Mouse (Mus musculus): ENCODE data around the gene Naa40. TPM values are rescaled to one million over a fixed set of nuclear protein-coding genes. Genes with fewer than 3 reads are reported as not detected.

Naa40 gene
- polyA plus RNA-seq, 1 experiment from 2014 or later: 56.9 TPM

GRCm38 (mm10) chr19:7189026-7189425 is 52.0 kb downstream of the Naa40 start:
- no peak overlapping the region for H3K4me3 ChIP-seq
- H3K4me2 ChIP-seq: no peak overlapping the region
- no peak overlapping the region for H3K9ac ChIP-seq
- H3K27me3 ChIP-seq: peaks cover 29% of the 10 kb centered on the region
- peaks cover 31% of the 10 kb centered on the region for H3K4me1 ChIP-seq
- H3K9me3 ChIP-seq: no peaks in the 10 kb centered on the region
- no peak overlapping the region for H3K27ac ChIP-seq
- no peaks in the 10 kb centered on the region for H3K36me3 ChIP-seq
- no peak for ATAC-seq (ENCODE audit: insufficient number of reproducible peaks, insufficient read depth, low FRiP score, low TSS enrichment, low read depth)
- WGBS: 78% methylated on average over 4 of the region's 4 CpGs

GRCm38 (mm10) chr19:7187157-7187556 is 53.8 kb downstream of the Naa40 start:
- Histone ChIP-seq H3K36me3 (no peaks in the 10 kb centered on the region), H3K9me3 (no peaks in the 10 kb centered on the region), H3K4me2 (no peak overlapping the region), H3K27me3 (peaks cover 38% of the 10 kb centered on the region), H3K9ac (0 out of 2 replicates have a peak overlapping the region, but pooled peaks have one; percentile 46), H3K27ac (peak overlapping the region; percentile 22; the same call in 1 of the 2 replicates), H3K4me3 (no peak overlapping the region), H3K4me1 (peaks cover 43% of the 10 kb centered on the region)
- ATAC-seq (ENCODE audit: insufficient number of reproducible peaks, insufficient read depth, low FRiP score, low TSS enrichment, low read depth): no peak
- WGBS: 48% methylated on average over 5 of the region's 5 CpGs

DNA sequence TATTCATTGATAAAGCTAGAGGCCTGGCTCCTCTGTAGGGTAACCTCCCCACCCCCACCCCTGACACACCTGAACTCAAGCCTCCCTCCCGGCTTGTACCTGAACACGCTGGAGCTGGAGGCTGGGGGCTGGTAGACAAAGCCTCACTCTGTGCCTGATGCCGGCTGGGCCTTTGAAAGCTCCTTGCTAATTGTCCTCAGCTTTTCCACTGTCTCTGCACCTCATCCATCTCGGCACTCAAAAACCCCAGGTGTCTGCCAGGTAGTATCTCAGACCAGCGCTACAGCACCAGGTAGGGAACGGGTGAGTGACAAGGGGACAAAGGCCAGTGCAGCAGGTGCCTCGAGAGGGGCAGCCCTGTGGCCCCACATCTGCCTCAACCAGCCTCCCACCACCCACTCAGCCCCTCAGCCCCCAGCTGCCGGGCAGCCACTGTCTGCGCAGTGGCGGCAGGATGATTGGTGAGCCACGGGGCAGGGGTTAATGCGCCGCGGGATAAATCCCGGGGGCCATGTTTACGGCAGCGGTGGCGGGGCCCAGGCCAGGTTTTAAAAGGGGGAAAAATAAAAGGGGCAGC is 55.2 kb downstream of the Naa40 start:
- H3K27ac ChIP-seq: no peak overlapping the region
- no peak overlapping the region for H3K4me2 ChIP-seq
- H3K4me3 ChIP-seq: no peak overlapping the region
- peaks cover 46% of the 10 kb centered on the region for H3K4me1 ChIP-seq
- H3K27me3 ChIP-seq: peaks cover 41% of the 10 kb centered on the region
- H3K36me3 ChIP-seq: no peaks in the 10 kb centered on the region
- no peak overlapping the region for H3K9ac ChIP-seq
- no peak for ATAC-seq (ENCODE audit: insufficient number of reproducible peaks, insufficient read depth, low FRiP score, low TSS enrichment, low read depth)
- H3K9me3 ChIP-seq: no peaks in the 10 kb centered on the region
- 8% methylated on average over 18 of the region's 18 CpGs for WGBS

- no peak overlapping the region for H3K4me3 ChIP-seq
- H3K9ac ChIP-seq: peak overlapping the region; percentile 21; the same call in 1 of the 2 replicates
- ATAC-seq (ENCODE audit: insufficient number of reproducible peaks, insufficient read depth, low FRiP score, low TSS enrichment, low read depth): no peak
- H3K27ac ChIP-seq: no peak overlapping the region
- H3K27me3 ChIP-seq: peaks cover 44% of the 10 kb centered on the region
- H3K4me1 ChIP-seq: peaks cover 50% of the 10 kb centered on the region
- no peaks in the 10 kb centered on the region for H3K9me3 ChIP-seq
- no peaks in the 10 kb centered on the region for H3K36me3 ChIP-seq
- no peak overlapping the region for H3K4me2 ChIP-seq
- WGBS: 55% methylated on average over 4 of the region's 4 CpGs
These were observed 55.9 kb downstream of the Naa40 start for GRCm38 (mm10) chr19:7185059-7185458.

GRCm38 (mm10) chr19:7183419-7183818 is 57.6 kb downstream of the Naa40 start:
- Histone ChIP-seq H3K36me3 (no peaks in the 10 kb centered on the region), H3K27ac (peak overlapping the region; percentile 85), H3K4me1 (peaks cover 58% of the 10 kb centered on the region), H3K9ac (no peak overlapping the region), H3K9me3 (no peaks in the 10 kb centered on the region), H3K27me3 (peaks cover 48% of the 10 kb centered on the region), H3K4me2 (0 out of 2 replicates have a peak overlapping the region, but pooled peaks have one; percentile 0), H3K4me3 (no peak overlapping the region)
- 53% methylated on average over 11 of the region's 11 CpGs for WGBS
- ATAC-seq (ENCODE audit: insufficient number of reproducible peaks, insufficient read depth, low FRiP score, low TSS enrichment, low read depth): no peak

DNA sequence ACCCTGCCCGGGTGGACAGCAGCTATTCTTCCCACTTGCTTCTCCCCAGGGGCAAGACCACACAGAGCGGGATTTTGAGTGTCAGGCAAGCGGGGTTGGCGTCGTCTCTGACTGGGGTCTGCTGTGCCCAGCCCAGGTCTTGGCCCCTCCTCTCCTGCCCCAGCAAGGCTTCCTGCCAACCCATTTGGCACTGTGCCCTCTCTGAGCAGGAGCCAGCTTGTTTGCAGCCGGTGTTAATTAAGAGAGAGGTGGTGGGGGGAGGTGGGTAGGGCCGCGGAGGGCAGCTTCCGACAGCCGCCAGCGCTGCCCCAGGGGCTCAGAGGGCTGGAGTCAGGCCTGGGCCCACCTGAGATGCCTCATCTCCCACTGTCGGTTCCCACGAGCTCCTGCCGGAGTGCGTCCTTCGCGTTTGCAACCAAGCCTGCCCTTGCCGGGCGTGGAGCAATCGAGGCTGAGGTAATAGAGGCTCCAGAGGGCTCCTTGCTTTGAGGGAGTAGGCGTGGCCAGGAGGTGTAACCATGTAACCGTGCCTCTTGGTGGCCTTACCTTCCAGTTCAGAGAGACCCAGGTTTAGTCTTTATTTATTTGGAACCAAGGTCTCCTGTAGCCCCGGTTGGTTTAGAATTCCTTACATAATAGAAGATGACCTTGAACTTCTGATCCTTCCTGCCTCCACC is 58.6 kb downstream of the Naa40 start:
- ATAC-seq (ENCODE audit: insufficient number of reproducible peaks, insufficient read depth, low FRiP score, low TSS enrichment, low read depth): peak; percentile 76
- H3K9ac ChIP-seq: peak overlapping the region; percentile 40; the same call in 1 of the 2 replicates
- no peaks in the 10 kb centered on the region for H3K9me3 ChIP-seq
- H3K27ac ChIP-seq: peak overlapping the region; percentile 85
- peak overlapping the region; percentile 13 for H3K4me3 ChIP-seq
- 1% methylated on average over 23 of the region's 23 CpGs for WGBS
- H3K4me2 ChIP-seq: peak overlapping the region; percentile 55
- no peaks in the 10 kb centered on the region for H3K36me3 ChIP-seq
- H3K27me3 ChIP-seq: peaks cover 48% of the 10 kb centered on the region
- peaks cover 68% of the 10 kb centered on the region for H3K4me1 ChIP-seq

- Histone ChIP-seq H3K4me3 (no peak overlapping the region), H3K27me3 (peaks cover 40% of the 10 kb centered on the region), H3K4me1 (peaks cover 71% of the 10 kb centered on the region), H3K27ac (peak overlapping the region; percentile 85), H3K9me3 (no peaks in the 10 kb centered on the region), H3K9ac (no peak overlapping the region), H3K36me3 (no peaks in the 10 kb centered on the region), H3K4me2 (no peak overlapping the region)
- WGBS: 47% methylated on average over 7 of the region's 7 CpGs
- ATAC-seq (ENCODE audit: insufficient number of reproducible peaks, insufficient read depth, low FRiP score, low TSS enrichment, low read depth): no peak
These were observed 59.5 kb downstream of the Naa40 start for GRCm38 (mm10) chr19:7181496-7181895.

GRCm38 (mm10) chr19:7180756-7181405 is 60.1 kb downstream of the Naa40 start:
- Histone ChIP-seq H3K27ac (peak overlapping the region; percentile 33; the same call in 1 of the 2 replicates), H3K27me3 (peaks cover 34% of the 10 kb centered on the region), H3K9ac (no peak overlapping the region), H3K4me3 (no peak overlapping the region), H3K4me2 (no peak overlapping the region), H3K36me3 (no peaks in the 10 kb centered on the region), H3K9me3 (no peaks in the 10 kb centered on the region), H3K4me1 (peaks cover 72% of the 10 kb centered on the region)
- WGBS: 80% methylated on average over 8 of the region's 8 CpGs
- no peak for ATAC-seq (ENCODE audit: insufficient number of reproducible peaks, insufficient read depth, low FRiP score, low TSS enrichment, low read depth)

GRCm38 (mm10) chr19:7178841-7179452 is 62.0 kb downstream of the Naa40 start:
- no peak overlapping the region for H3K9ac ChIP-seq
- H3K4me2 ChIP-seq: no peak overlapping the region
- no peak overlapping the region for H3K27ac ChIP-seq
- H3K9me3 ChIP-seq: no peaks in the 10 kb centered on the region
- no peak for ATAC-seq (ENCODE audit: insufficient number of reproducible peaks, insufficient read depth, low FRiP score, low TSS enrichment, low read depth)
- peaks cover 18% of the 10 kb centered on the region; the same call in 1 of the 2 replicates for H3K27me3 ChIP-seq
- H3K36me3 ChIP-seq: no peaks in the 10 kb centered on the region
- H3K4me3 ChIP-seq: no peak overlapping the region
- WGBS: 43% methylated on average over 3 of the region's 3 CpGs
- peaks cover 72% of the 10 kb centered on the region for H3K4me1 ChIP-seq

DNA sequence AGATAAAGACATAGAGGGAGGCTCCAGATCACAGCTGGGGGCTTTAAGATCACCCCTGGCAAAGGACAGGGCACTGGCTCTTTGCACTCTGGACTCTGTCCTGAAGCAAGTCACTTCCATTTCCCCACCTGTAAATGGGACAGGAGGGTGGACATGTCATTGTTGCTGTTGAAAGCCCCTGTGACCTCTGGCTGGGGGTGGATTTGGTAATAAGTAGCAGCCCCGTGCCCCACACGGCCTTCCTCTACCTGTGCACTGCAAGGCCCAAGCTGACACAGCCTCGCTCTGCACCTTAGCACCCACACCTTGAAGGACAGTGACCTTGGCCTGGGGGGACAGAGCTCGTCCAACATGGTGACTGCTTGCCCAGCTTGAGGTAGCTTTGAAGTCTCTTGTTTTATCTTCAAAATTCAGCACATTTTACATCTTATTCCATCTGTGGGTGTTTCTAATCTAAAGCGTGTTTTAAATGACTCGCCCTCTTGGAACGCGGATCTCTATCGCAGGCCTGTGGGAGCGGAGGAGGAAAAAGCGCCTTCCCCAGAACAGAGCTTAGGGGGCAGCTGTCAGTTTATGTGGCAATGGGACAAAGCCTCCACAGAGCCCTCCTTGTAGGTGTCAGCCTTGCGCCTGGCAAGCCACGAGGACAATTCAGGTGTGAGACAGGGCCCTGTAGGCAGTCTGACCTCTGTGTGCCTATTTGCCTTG is 63.0 kb downstream of the Naa40 start:
- no peak for ATAC-seq (ENCODE audit: insufficient number of reproducible peaks, insufficient read depth, low FRiP score, low TSS enrichment, low read depth)
- peaks cover 11% of the 10 kb centered on the region; the same call in 1 of the 2 replicates for H3K27me3 ChIP-seq
- H3K4me2 ChIP-seq: no peak overlapping the region
- no peak overlapping the region for H3K4me3 ChIP-seq
- no peaks in the 10 kb centered on the region for H3K36me3 ChIP-seq
- peaks cover 68% of the 10 kb centered on the region for H3K4me1 ChIP-seq
- H3K9me3 ChIP-seq: no peaks in the 10 kb centered on the region
- no peak overlapping the region for H3K27ac ChIP-seq
- 44% methylated on average over 13 of the region's 13 CpGs for WGBS
- H3K9ac ChIP-seq: 0 out of 2 replicates have a peak overlapping the region, but pooled peaks have one; percentile 1

All from embryonic facial prominence, embryonic 13.5 days (tissue).